Mouse (Mus musculus): ENCODE data around the gene Fmo2.

- TF ChIP-seq CTCF (IDR thresholded peaks at IDR 0.05; ENCODE audit: low read depth, low read length) (no peak), GATA1 (IDR thresholded peaks at IDR 0.05; ENCODE audit: borderline replicate concordance, low read length) (no peak), TAL1 (conservative IDR thresholded peaks at IDR 0.05; ENCODE audit: low read depth, low read length) (no peak)
Observed at GRCm38 (mm10) chr1:162862328-162862727, 36.2 kb downstream of the Fmo2 start.

All from G1E (cell line).